Mouse (Mus musculus) frontal cortex, adult 2 months (tissue): ENCODE measurements around the gene Rnf144a. TPM values are rescaled to one million over a fixed set of nuclear protein-coding genes. Genes with fewer than 3 reads are reported as not detected.

Source experiments
- DNase-seq, 2 experiments: peaks; one replicate each; pipeline ENCODE4 v3.0.0; 2022; ENCODE audit warnings: low spot score in 1 of 2; ENCODE audit errors: extremely low spot score in 1 of 2
- polyA plus RNA-seq: library from polyadenylated mRNA; depleted of rRNA; stranded (reverse); fragments of >200 nt; gene quantifications from 2 replicates; pipeline ENCODE4 v1.2.3, GENCODE M21; 2012

Rnf144a gene
- polyA plus RNA-seq, 1 experiment, result 16.1 TPM

DNA sequence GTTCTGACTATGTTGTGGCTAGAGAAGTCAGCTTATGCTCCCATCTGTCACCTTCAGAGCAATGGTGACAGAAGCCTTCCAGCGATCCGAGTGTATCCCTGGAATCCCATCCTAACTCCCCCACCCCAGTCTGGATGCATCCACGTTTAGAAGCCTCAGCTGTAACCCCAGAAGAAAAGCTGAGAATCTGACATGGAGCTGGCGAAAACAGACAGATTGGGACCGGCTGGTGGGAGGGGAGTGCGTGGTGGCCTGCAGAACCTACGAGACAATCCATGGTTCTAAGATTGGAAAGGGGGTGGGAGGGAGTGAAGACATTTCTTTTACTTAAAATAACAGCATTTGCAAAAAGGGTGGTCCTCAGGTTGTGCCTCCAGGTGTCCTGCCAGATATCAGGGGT is 37.4 kb downstream of the Rnf144a start:
- peak; percentile 83 for DNase-seq

- no peak for DNase-seq
These were observed 38.3 kb downstream of the Rnf144a start for GRCm38 (mm10) chr12:26376541-26377323.

- no peak for DNase-seq
These were observed 41.3 kb downstream of the Rnf144a start for GRCm38 (mm10) chr12:26373721-26374120.

DNA sequence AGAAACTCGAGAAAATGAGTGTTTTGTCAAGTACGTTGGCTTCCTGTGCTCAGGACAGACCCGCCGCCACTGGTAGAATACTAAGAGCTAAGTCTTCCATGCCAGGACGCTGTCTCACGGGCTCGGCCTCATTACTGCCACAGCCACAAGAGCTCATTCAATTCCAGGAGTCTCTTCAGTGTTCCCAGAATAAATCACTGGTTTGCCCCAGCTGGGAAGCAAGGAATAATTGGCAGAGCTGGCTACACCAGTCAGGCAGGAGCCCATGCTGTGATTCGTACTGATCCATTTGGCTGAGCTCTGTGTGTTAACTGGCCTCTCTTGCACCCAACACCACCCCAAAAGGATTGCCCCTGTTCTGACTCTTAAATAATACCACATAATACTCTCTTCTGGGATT is 45.0 kb downstream of the Rnf144a start:
- DNase-seq, result peak; percentile 62 to 72

- no peak for DNase-seq
These were observed 47.7 kb downstream of the Rnf144a start for GRCm38 (mm10) chr12:26367361-26367760.

GRCm38 (mm10) chr12:26366372-26366771 is 48.7 kb downstream of the Rnf144a start:
- DNase-seq, result no peak

DNA sequence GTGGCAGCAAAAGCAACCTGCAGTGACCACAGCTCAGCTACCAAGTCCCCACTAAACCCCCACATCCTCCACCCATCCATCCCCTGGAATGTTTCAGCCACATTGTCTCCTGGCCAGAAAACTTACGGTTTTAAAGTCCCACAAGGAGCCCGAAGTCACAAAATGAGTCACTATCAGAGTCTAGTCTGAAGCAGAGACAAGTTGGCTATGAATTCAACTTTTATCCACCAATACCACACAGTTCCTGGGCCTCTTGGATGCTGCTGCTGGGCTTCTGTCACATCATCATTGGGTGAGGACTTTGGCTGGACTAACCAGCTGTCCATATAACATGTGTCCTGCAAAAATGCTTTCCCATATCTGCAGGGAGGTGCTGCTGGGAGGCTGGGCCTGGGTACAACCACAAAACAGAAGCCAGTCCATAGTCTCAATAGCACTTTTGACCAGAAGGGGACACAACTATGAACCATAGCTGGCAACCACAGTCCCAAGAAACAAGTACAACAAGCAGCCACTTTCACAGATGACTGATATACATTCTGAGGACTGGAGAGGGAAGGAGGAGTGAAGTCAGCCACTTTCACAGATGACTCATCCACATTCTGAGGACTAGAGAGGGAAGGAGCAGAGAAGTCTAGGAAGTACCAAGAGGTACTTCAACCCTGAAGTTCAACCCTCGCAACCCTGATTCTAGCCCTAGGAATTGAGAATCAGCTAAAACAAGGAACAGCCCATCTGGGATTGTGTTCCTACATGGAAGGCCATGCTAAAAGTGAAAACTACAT is 49.3 kb downstream of the Rnf144a start:
- no peak for DNase-seq

GRCm38 (mm10) chr12:26364822-26365221 is 50.2 kb downstream of the Rnf144a start:
- DNase-seq, result no peak

DNA sequence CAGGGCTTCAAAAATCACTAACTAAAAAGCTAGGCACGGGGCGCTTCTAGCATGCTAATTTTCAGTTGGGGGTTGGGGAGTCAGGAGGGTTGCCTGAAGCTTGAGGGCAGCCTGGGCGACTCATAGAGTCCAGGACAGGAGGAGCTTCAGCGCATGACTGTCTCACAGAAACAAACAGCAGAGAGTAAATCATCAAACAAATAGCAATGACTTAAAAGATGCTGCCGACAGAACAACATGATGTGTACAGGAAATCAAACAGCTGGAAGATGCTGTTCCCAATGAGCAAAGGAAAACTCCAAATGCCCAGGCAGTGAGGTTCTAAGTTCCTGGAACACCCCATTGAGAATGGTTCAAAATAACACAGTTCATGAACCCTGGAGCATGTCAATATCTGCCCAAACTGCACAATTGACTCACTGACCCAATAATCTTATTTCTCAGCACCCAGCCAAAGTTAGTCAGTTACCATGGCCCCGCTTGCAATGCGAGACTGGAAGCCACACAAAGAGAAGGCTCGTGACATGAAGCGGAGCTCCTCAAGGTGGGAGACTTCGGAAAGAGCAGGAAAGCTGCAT is 54.0 kb downstream of the Rnf144a start:
- no peak for DNase-seq

DNA sequence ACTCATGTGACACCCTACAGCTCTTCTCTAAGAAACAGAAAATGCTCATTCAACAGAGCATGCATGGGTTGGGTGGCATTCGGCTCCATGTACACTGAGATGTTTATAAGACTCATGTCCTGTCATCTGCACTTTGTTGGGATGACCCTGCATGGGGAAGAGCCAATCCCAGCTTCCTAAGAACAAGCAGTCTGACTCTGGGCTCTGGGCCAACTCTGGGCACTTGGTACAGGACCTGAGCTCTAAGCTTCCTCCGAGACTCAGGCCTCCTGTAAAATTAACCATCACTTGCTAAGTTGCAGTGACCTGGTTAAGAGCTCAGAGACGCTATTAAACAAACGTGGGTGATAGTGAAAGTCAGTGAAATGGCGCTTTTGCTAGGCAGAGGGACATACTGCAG is 55.2 kb downstream of the Rnf144a start:
- DNase-seq, result no peak

- no peak for DNase-seq
These were observed 55.8 kb downstream of the Rnf144a start for GRCm38 (mm10) chr12:26359241-26359640.

DNA sequence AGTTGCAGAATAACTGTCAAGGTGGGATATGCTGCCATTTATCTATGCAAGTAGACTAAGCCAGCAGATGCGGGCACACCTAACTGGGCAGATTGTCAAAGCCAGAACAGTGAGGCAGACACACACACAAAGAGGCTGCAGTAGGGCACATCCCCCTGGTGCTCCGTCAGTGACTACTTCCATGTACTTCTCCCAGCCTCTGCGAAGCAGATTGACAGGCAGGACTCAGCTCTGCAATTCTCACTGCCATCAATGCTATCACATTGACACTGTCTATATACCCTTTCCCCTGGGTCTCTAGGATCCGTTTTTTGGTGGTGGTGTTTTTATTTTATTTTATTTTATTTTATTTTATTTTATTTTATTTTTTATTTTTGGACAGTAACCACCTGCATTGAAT is 57.8 kb downstream of the Rnf144a start:
- DNase-seq, result no peak

- no peak for DNase-seq
These were observed 58.9 kb downstream of the Rnf144a start for GRCm38 (mm10) chr12:26356191-26356590.

DNA sequence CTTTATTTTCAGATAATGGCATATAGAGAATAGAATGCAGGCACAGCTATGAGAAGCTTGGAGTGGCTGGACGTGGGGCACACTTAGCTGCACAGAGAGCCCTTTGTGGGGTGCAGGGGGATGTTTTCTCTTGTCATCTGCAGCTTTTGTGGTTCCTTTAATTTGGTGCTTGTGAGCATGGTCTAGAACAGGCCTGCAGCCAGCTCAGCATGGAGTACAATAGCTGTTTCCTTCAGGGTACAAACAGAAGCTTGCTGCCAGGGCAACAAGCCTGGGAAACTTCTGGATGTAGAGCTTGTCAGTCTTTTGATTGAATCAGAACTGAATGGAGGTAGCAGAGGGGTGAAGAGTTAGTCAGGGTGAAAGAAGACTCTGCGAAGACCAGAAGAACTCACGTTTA is 63.7 kb downstream of the Rnf144a start:
- DNase-seq, result peak in 1 of 2 experiments; percentile 19

- DNase-seq, result no peak
These were observed 70.6 kb downstream of the Rnf144a start for GRCm38 (mm10) chr12:26344408-26344807.

GRCm38 (mm10) chr12:26343131-26343530 is 71.9 kb downstream of the Rnf144a start:
- no peak for DNase-seq

GRCm38 (mm10) chr12:26342663-26343062 is 72.4 kb downstream of the Rnf144a start:
- DNase-seq, result no peak

- no peak for DNase-seq
These were observed 73.0 kb downstream of the Rnf144a start for GRCm38 (mm10) chr12:26342086-26342485.

- DNase-seq, result no peak
These were observed 74.4 kb downstream of the Rnf144a start for GRCm38 (mm10) chr12:26340621-26341020.

DNA sequence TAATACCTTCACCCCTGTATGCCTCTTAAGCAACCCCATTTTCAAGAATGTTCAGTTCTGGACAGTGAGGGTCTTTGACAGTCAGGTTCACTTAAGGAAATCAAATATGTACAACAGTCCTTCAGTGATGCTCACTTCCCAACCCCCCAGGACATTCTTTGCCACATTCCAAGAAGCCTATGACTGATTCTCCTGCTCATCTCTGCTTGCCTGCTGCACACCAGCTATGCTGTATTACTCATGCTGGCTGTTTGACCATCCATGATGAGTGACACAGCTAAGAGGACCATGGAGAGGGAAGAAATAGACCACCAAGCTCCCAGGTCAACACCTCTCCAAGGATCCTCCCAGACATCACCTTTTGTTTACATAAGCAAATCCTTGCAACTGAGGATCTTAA is 75.2 kb downstream of the Rnf144a start:
- no peak for DNase-seq

DNA sequence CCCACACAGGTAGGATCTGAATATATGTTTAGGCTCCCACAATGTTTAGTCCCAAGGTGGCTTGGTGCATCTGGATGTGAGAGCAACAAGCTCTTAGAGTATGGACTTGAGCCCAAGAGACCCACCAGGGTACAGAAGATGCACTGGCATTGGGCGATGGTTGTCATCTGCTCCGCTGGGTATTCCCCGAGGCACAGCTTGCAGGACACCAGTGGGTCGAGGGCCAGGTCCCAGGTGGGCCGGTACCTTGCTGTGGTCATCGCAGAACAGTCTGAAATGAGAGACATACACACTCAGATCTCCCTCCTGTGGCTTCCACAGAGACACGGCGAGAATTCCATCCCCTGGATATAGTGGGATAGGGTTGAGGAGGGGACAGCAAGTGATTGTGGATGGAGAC is 75.9 kb downstream of the Rnf144a start:
- DNase-seq, result no peak

DNA sequence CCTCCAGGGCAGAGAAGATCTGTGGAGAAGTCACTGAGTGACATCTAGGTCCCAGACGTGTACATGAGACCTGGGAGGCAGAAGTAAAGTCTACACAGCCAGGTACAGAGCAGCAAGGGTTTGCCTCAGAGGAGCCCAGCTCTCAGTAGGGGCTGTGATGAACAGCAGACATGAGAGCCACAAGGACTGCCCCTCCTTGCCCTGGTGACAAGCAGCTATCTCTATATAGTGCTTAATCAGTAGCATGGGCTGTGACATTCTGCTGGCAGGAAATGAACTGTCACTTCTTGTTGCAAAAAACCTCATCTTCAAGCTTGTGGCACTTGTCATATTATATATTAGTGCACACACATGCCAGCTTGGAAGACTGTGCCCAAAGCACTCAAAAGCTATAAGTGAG is 81.4 kb downstream of the Rnf144a start:
- DNase-seq, result no peak
